Mouse (Mus musculus) ES-E14 (cell line): ENCODE data around the gene Ubxn2a. TPM values are rescaled to one million over a fixed set of nuclear protein-coding genes. Genes with fewer than 3 reads are reported as not detected.

Source experiments
- DNase-seq: peaks from one replicate; pipeline ENCODE4 v3.0.0-alpha.2; 2013; ENCODE audit warnings: low read depth, low spot score
- H3K27ac ChIP-seq: 2 replicates; pipeline ENCODE4 v1.5.1; 2012; ENCODE audit warnings: low read depth, mild to moderate bottlenecking, low read length, moderate library complexity, mixed read lengths; ENCODE audit not compliant: poor library complexity, insufficient read depth, severe bottlenecking
- H3K36me3 ChIP-seq: 2 replicates; pipeline ENCODE4 v1.6.1; 2012; ENCODE audit warnings: mild to moderate bottlenecking, low read length, moderate library complexity, mixed read lengths; ENCODE audit not compliant: control insufficient read depth, poor library complexity, insufficient read depth, severe bottlenecking
- H3K4me1 ChIP-seq, 2 experiments: fragments of 150-350 bp in 1 of 2; sonication (generic) in 1 of 2; 2 replicates each; pipeline ENCODE4 v1.6.1; 2012; ENCODE audit warnings: low read length in 2 of 2, mild to moderate bottlenecking in 1 of 2, mixed read lengths in 1 of 2; ENCODE audit not compliant: control insufficient read depth in 2 of 2, insufficient read depth in 2 of 2, poor library complexity in 1 of 2
- H3K4me3 ChIP-seq, 2 experiments: fragments of 150-350 bp in 1 of 2; sonication (generic) in 1 of 2; 2 replicates each; pipeline ENCODE4 v1.5.1; 2012; ENCODE audit warnings: low read length in 2 of 2, low read depth in 1 of 2, mild to moderate bottlenecking in 1 of 2, mixed read lengths in 1 of 2; ENCODE audit not compliant: insufficient read depth in 1 of 2, poor library complexity in 1 of 2, severe bottlenecking in 1 of 2
- H3K9ac ChIP-seq: 2 replicates; pipeline ENCODE4 v1.6.1; 2012; ENCODE audit warnings: low read depth, mild to moderate bottlenecking, low read length, mixed read lengths; ENCODE audit not compliant: poor library complexity, insufficient read depth, severe bottlenecking
- H3K9me3 ChIP-seq: fragments of 150-350 bp; sonication (generic); 2 replicates; pipeline ENCODE4 v1.6.1; 2012; ENCODE audit warnings: low read depth, mild to moderate bottlenecking, low read length; ENCODE audit not compliant: control insufficient read depth, insufficient read depth
- CHD2 ChIP-seq: IDR thresholded peaks from 2 replicates; pipeline ENCODE4 v1.6.1; 2014; ENCODE audit warnings: mild to moderate bottlenecking, low read depth, low read length, inconsistent platforms
- HCFC1 ChIP-seq: IDR thresholded peaks from 2 replicates; pipeline ENCODE4 v1.6.1; 2012; ENCODE audit warnings: low read length, inconsistent platforms, borderline replicate concordance; ENCODE audit not compliant: insufficient read depth
- MAFK ChIP-seq: IDR thresholded peaks from 2 replicates; pipeline ENCODE4 v1.6.1; 2014; ENCODE audit warnings: mild to moderate bottlenecking, low read depth, low read length, inconsistent platforms; ENCODE audit not compliant: insufficient read depth
- ZC3H11A ChIP-seq: IDR thresholded peaks from 2 replicates; pipeline ENCODE4 v1.6.1; 2012; ENCODE audit warnings: low read depth, mild to moderate bottlenecking, inconsistent platforms, low read length, borderline replicate concordance
- ZNF384 ChIP-seq: IDR thresholded peaks from 2 replicates; pipeline ENCODE4 v1.6.1; 2012; ENCODE audit warnings: low read depth, low read length, inconsistent platforms
- in situ Hi-C, 2 experiments: fragments of 600-800 bp; cut with MboI; formaldehyde crosslinking; loops; one replicate each; pipeline ENCODE4 v1.15.1; 2025; ENCODE audit warnings: low sequenced_read_pairs in 2 of 2, inconsistent platforms in 1 of 2; ENCODE audit not compliant: unreplicated experiment in 2 of 2
- total RNA-seq: library from RNA; depleted of rRNA; stranded (reverse); fragments of 300-350 nt; gene quantifications from 2 replicates; pipeline ENCODE4 v1.2.3, GENCODE M21; 2012

Gene Ubxn2a
- total RNA-seq, 1 experiment, result 93.7 TPM

DNA sequence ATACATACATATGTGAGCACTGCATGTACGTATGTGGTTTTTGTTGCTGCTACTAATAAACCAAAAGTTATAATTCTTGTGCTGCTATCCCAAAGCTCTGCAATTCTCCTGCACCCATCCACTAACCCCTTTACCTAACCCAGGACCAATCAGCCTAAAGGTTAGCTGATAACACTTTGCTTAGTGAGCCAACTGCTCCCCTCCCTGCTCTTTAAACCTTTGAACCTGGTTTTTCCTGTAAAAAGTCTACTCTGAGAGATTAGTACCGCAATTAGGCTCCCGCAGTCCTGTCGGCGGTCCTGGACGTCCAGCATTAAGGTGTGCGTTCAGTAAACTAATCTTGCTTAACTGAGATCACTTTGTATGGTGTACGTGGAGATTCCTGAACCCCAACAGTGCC, 31.9 kb downstream of the Ubxn2a start:
- peaks cover 0 to 8% of the 10 kb centered on the region in 2 experiments; a peak in 2 of 4 replicates for H3K4me1 ChIP-seq
- TF ChIP-seq ZC3H11A (no peak), CHD2 (no peak), ZNF384 (no peak), MAFK (no peak), HCFC1 (no peak)
- H3K4me3 ChIP-seq, result no peak overlapping the region
- DNase-seq, result no peak
- no peak overlapping the region for H3K9ac ChIP-seq
- no peaks in the 10 kb centered on the region for H3K9me3 ChIP-seq
- H3K27ac ChIP-seq, result no peak overlapping the region
- in situ Hi-C loops, result no loop called here
- H3K36me3 ChIP-seq, result no peaks in the 10 kb centered on the region

DNA sequence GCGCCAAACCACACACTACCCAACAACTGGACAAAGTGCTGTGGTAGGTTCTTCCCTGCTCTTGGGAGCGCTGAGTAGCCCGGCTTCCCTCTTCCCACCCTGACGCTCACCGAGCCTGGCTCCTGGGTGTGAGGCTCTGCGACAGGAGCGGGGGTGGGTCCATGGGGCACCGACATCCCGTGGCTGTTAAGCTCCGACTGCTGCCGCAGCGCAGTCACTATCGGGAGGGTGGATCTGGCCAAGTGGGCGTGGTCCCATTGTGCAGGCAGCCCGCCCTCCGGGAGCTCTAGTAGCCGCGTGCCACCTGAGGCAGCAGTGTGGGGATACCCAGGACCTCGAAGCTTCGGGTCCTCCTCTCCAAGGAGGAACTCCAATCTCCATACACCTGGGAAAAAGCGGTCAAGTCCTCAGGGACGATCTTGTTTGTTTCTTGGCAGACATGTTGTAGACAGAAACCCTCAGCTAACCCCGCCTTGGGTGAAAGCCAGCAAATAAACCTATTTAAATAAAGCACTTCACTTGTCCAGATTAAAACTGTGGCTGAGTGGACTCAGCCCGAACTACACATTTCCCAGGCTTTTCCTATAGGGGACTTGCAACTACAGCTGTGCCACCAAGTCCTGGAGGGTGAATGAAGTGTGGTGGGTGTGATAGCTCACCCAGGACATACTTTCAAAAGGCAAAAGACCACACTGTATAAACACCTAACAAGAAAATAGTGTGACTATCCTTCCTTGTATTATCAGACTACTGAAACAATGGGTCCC, 33.2 kb downstream of the Ubxn2a start, which contains the start of gene Mfsd2b:
Mfsd2b (minus strand) TSS at position 199 of the 767 bp plus-strand sequence.
- Histone ChIP-seq H3K4me3 (peak within 1 kb of the TSS; percentile 27 to 33; a peak in 2 of 4 replicates), H3K4me1 (peaks cover 0 to 8% of the 10 kb centered on the region in 2 experiments; a peak in 2 of 4 replicates)
- in situ Hi-C loops, result no loop called here

DNA sequence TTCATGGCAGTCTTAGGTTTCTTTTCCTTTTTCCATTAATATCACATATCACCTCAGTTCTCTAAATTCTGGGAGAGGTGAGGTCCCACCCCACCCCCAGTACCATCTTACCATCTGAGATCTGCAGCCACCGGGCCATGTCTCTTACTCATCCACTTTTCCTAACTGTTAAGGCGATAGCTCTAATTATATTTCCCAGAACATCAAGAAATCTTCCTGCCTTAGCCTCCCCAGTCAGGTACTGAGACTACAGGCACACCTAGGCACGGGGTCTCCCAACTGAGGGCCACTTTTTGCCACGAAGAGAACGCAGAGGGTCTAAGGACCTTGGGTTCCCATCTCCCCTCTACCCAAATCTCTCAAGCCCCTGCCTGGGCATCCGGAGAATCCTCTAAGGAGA, 34.0 kb downstream of the Ubxn2a start:
- peaks cover 0 to 8% of the 10 kb centered on the region in 2 experiments; a peak in 2 of 4 replicates for H3K4me1 ChIP-seq
- TF ChIP-seq MAFK (no peak), ZC3H11A (no peak), HCFC1 (no peak), CHD2 (no peak), ZNF384 (no peak)
- H3K27ac ChIP-seq, result no peak overlapping the region
- DNase-seq, result no peak
- H3K9ac ChIP-seq, result peak overlapping the region; percentile 24; the same call in 1 of the 2 replicates
- H3K4me3 ChIP-seq, result peak overlapping the region in 1 of 2 experiments; percentile 27; a peak in 1 of 4 replicates
- in situ Hi-C loops, result no loop called here
- H3K36me3 ChIP-seq, result no peaks in the 10 kb centered on the region
- H3K9me3 ChIP-seq, result no peaks in the 10 kb centered on the region

More for the DNA sequence above, 33.2 kb downstream of the Ubxn2a start, which contains the start of gene Mfsd2b:
- H3K9ac ChIP-seq, result peak within 1 kb of the TSS; percentile 24; the same call in 1 of the 2 replicates
- no peaks in the 10 kb centered on the region for H3K36me3 ChIP-seq
- DNase-seq, result peak; percentile 72
- TF ChIP-seq HCFC1, result no peak
- TF ChIP-seq ZC3H11A, result no peak
- TF ChIP-seq MAFK, result no peak
- TF ChIP-seq ZNF384, result no peak
- TF ChIP-seq CHD2, result no peak
- H3K27ac ChIP-seq, result no peak within 1 kb of the TSS
- no peaks in the 10 kb centered on the region for H3K9me3 ChIP-seq

DNA sequence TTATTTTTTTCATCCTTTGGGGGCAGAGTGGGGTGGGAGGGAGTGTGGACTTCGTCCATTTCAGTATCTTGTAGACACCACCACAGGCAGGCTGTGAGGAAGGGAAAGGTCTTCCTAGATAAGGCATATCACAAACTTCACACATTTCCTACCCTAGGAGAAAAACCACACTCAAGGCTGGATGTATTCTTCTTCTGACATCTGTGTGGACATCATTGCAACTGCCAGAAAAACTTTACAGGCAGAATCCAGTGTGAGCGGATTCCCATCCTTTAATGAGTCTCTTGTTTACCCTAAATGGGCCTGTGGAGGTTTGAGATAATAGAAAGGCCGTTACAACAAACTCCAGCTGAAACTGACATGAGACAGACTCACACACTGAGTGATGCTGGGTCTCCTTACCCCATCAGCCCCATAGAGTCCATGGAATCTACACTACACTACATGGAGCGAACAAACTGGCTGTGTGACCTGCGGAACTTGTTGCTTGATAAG, 34.5 kb downstream of the Ubxn2a start:
- in situ Hi-C loops, result no loop called here
- no peaks in the 10 kb centered on the region for H3K36me3 ChIP-seq
- H3K4me1 ChIP-seq, result peaks cover 0 to 8% of the 10 kb centered on the region in 2 experiments; a peak in 2 of 4 replicates
- no peak overlapping the region for H3K4me3 ChIP-seq
- H3K27ac ChIP-seq, result no peak overlapping the region
- no peaks in the 10 kb centered on the region for H3K9me3 ChIP-seq
- DNase-seq, result no peak
- no peak overlapping the region for H3K9ac ChIP-seq
- no peak for TF ChIP-seq ZNF384
